Mouse (Mus musculus) embryonic facial prominence, embryonic 15.5 days (tissue): ENCODE measurements around the gene Mdfi. TPM values are rescaled to one million over a fixed set of nuclear protein-coding genes. Genes with fewer than 3 reads are reported as not detected.
A peak's percentile ranks its signal among the peaks of the same experiment; 100 is the strongest.

Experiments
- ATAC-seq: fragments of 200-750 bp; cut with Nextera tagmentation; 2 replicates; pipeline ENCODE4 v1.8.0; 2017; ENCODE audit warnings: low read depth, moderate TSS enrichment; ENCODE audit not compliant: insufficient number of reproducible peaks, low FRiP score, low TSS enrichment
- H3K27ac ChIP-seq: fragments of 300-500 bp; sonication (generic); replicated peaks from 2 replicates; pipeline ENCODE4 v1.5.1; 2015; ENCODE audit warnings: mild to moderate bottlenecking, inconsistent platforms
- H3K27me3 ChIP-seq: fragments of 300-500 bp; sonication (generic); 2 replicates; pipeline ENCODE4 v1.6.1; 2015; ENCODE audit warnings: inconsistent platforms
- H3K36me3 ChIP-seq: fragments of 300-500 bp; sonication (generic); 2 replicates; pipeline ENCODE4 v1.6.1; 2015; ENCODE audit warnings: mild to moderate bottlenecking, inconsistent platforms
- H3K4me1 ChIP-seq: fragments of 300-500 bp; sonication (generic); 2 replicates; pipeline ENCODE4 v1.6.1; 2015; ENCODE audit warnings: inconsistent platforms
- H3K4me2 ChIP-seq: fragments of 300-500 bp; sonication (generic); replicated peaks from 2 replicates; pipeline ENCODE4 v1.6.1; 2015; ENCODE audit warnings: mild to moderate bottlenecking, inconsistent platforms
- H3K4me3 ChIP-seq: fragments of 300-500 bp; sonication (generic); replicated peaks from 2 replicates; pipeline ENCODE4 v1.5.1; 2015; ENCODE audit warnings: mild to moderate bottlenecking, inconsistent platforms
- H3K9ac ChIP-seq: fragments of 300-500 bp; sonication (generic); 2 replicates; pipeline ENCODE4 v1.6.1; 2015; ENCODE audit warnings: inconsistent platforms
- H3K9me3 ChIP-seq: fragments of 300-500 bp; sonication (generic); replicated peaks from 2 replicates; pipeline ENCODE4 v1.6.1; 2016; ENCODE audit warnings: inconsistent platforms
- WGBS: fragments of 180-500 bp; shearing (Covaris S2); methylation state at CpG from one replicate; pipeline ENCODE4 v1.1.7; 2015; 5-methylcytosine and 5-hydroxymethylcytosine counted together
- polyA plus RNA-seq: library from polyadenylated mRNA; unstranded; fragments of >200 nt; fragmentation: Nextera tagmentation; extraction: Ambion mirVana; gene quantifications from 2 replicates; pipeline ENCODE4 v1.2.1, GENCODE M21; 2015

Gene Mdfi
- polyA plus RNA-seq, 1 experiment from 2014 or later, result 25.3 TPM

DNA sequence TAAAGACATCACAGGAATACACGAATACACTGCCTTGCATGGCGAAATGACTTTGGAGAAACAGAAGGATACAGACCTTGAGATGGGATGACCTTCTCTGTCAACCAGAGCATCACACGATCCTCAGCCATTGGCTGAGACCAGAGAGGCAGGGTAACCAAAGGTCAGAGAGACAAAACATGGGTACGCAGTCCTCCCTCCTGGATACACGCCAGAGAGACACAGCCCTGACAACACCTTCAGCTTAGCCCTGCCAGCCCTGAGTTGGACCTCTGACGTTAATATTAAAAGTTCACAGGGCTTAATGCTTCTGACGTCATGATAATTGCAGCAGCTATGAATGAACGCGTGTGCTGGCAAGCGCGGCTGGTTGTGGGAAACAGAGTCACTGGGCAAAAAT is 11.1 kb upstream of the Mdfi start:
- Histone ChIP-seq H3K4me1 (peaks cover 7% of the 10 kb centered on the region), H3K27me3 (no peaks in the 10 kb centered on the region), H3K9me3 (no peaks in the 10 kb centered on the region), H3K4me3 (no peak overlapping the region), H3K27ac (no peak overlapping the region), H3K9ac (no peak overlapping the region), H3K36me3 (no peaks in the 10 kb centered on the region), H3K4me2 (no peak overlapping the region)
- ATAC-seq, result no peak
- WGBS, result 75% methylated on average over 11 of the region's 11 CpGs

DNA sequence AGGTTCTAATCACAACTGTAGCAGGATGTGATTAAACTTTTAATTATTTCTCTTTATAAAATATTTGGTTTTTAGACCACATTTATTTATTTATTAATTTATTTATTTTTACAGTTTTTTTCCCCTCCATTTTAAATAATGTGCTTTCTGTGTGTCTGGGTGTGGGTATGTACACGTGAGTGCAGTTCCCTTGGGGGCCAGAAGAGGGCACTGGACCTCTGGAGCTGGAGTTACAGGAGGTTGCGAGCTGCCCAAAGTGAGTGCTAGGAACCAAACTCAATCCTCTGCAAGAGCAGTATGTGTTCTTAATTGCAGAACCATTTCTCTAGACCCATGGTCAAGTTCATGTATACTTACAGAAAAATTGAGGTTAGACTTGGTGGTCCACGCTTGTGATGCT is 9.0 kb upstream of the Mdfi start:
- no peak overlapping the region for H3K9ac ChIP-seq
- ATAC-seq, result no peak
- H3K27me3 ChIP-seq, result no peaks in the 10 kb centered on the region
- peaks cover 7% of the 10 kb centered on the region for H3K4me1 ChIP-seq
- H3K9me3 ChIP-seq, result no peaks in the 10 kb centered on the region
- no peak overlapping the region for H3K4me3 ChIP-seq
- no peak overlapping the region for H3K4me2 ChIP-seq
- WGBS, result 92% methylated on average over 3 of the region's 3 CpGs
- H3K27ac ChIP-seq, result no peak overlapping the region
- H3K36me3 ChIP-seq, result no peaks in the 10 kb centered on the region

DNA sequence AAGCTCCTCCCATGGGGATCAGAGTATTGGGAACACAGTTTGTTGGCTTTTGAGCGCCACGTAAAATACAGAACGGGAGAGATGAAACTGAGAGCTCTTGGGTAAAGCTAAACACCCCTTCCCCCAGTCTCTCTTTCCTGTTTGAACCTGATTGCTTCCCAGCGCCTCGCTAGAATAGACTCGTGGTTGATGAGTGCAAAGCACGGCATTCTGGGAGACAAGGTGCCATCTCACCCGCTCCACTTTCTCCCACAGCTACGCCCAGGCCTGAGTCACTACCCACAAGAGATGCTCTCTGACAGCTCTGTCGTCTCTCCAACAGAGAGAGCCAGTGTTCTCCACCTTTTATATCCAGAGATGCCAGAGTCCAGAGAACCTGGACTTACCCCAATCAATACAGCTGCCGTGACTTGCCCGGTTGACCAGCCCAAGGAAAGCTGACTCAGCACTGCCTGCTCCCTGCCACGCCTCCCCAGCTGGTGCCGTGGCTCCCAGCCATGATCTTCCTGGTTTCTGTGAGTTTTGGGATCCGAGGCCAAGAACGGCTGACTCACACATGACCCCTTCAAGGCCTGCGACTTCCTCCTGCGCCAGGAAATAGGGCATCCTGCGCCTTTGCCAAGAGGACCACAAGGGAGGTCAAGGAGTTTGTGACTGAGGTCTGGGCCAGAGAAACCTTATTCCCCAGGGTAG is 7.6 kb upstream of the Mdfi start:
- Histone ChIP-seq H3K4me3 (no peak overlapping the region), H3K9me3 (no peaks in the 10 kb centered on the region), H3K4me2 (no peak overlapping the region), H3K27me3 (no peaks in the 10 kb centered on the region), H3K27ac (0 out of 2 replicates have a peak overlapping the region, but pooled peaks have one; percentile 34), H3K4me1 (peaks cover 15% of the 10 kb centered on the region), H3K36me3 (no peaks in the 10 kb centered on the region), H3K9ac (no peak overlapping the region)
- ATAC-seq, result no peak
- WGBS, result 61% methylated on average over 19 of the region's 19 CpGs

DNA sequence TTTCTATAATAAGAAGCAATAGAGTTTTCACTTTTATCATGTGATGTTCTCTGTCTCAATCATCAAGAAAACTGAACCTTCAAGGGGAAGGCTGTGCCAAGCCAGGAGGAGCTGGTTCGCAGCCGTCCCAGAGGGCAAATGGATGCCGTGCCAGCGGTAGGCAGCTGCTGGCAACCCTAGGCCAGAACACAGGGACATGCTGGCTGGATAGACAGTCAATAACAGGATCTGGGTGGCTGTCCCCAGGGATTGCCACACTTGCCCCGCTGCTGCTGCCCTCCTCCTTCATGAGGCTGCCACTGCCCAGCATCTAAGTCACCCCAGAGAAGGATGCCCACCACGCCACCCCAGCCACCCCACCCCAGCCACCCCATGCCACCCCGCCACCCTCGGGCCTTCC is 7.0 kb upstream of the Mdfi start:
- no peak overlapping the region for H3K27ac ChIP-seq
- WGBS, result 89% methylated on average over 8 of the region's 8 CpGs

DNA sequence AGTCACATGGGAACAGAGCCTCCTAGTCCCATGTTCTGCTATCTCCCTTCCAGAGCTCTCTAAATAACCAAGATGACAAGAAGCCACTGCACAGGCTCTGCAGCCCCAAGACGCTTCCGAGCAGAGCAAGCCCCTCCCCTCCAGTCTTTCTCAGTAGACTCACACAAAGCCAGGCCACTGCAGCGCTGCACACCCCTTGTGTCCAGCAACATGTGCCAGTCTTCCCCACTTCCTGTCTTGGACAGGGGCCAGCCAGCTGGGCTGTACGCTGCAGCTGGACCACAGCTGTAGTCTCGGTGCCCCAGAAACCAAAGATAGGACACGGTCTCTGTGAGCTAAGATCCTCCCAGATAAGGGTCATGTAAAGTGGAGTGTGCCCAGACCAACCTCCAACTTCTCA is 3.3 kb upstream of the Mdfi start:
- Histone ChIP-seq H3K27ac (no peak overlapping the region), H3K4me2 (no peak overlapping the region), H3K4me3 (no peak overlapping the region), H3K9me3 (no peaks in the 10 kb centered on the region), H3K36me3 (no peaks in the 10 kb centered on the region), H3K4me1 (peaks cover 27% of the 10 kb centered on the region), H3K27me3 (no peaks in the 10 kb centered on the region), H3K9ac (no peak overlapping the region)
- peak; percentile 13; the same call in 1 of the 2 replicates for ATAC-seq
- WGBS, result 27% methylated on average over 6 of the region's 6 CpGs

More for the DNA sequence above, 7.0 kb upstream of the Mdfi start:
- no peak overlapping the region for H3K4me2 ChIP-seq
- no peaks in the 10 kb centered on the region for H3K36me3 ChIP-seq
- H3K4me3 ChIP-seq, result no peak overlapping the region
- no peak overlapping the region for H3K9ac ChIP-seq
- no peaks in the 10 kb centered on the region for H3K27me3 ChIP-seq
- no peaks in the 10 kb centered on the region for H3K9me3 ChIP-seq
- peaks cover 15% of the 10 kb centered on the region for H3K4me1 ChIP-seq
- ATAC-seq, result no peak

DNA sequence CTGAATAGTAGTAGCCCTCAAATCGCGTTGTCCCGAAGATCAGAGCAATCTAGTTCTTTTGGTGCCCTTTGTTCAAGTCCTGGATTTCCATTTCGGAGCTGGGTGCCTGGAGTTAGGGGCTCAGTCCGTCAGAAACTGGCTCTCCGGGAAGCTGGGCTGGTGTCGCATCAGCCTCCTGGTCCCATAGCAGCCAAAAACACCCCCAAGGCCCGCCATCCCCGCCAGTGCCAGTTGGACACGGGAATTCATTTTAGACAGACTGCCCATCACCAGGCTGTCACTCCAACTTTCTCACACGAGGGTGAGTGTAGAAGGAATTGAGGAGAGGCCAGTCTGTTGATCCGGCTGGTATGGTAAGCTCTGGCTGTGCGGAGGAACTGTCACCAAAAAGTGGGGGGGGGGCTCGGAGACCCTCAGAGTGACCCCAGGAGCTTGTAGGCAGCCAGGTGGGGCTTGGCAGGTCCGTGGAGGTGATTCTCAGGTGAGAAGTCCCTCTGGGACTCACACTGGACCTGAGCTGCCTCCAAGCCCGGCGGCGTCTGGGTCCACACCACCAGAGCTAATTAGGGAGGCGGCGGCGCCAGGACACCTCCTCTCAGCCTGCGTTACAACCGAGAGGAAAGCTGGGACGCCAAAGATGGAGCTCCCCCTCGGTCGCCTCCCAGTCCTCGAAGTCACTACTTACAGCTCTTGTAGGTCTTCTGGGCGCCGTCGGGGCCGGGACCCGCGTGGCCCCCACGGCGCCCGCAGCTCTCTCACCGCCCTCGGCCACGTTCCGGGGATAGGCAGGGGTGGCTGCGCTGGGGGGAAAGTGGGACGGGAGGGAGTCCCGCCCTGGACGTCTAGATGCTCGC is 636 bp downstream of the Mdfi start:
- peaks cover 6% of the 10 kb centered on the region; the same call in 1 of the 2 replicates for H3K36me3 ChIP-seq
- peak overlapping the region; percentile 58 for H3K4me2 ChIP-seq
- H3K4me1 ChIP-seq, result peaks cover 54% of the 10 kb centered on the region
- WGBS, result under 1% methylated on average over 45 of the region's 45 CpGs
- H3K27ac ChIP-seq, result peak overlapping the region; percentile 83
- H3K4me3 ChIP-seq, result peak overlapping the region; percentile 61
- no peaks in the 10 kb centered on the region for H3K27me3 ChIP-seq
- H3K9ac ChIP-seq, result peak overlapping the region; percentile 47
- no peak for ATAC-seq
- no peaks in the 10 kb centered on the region for H3K9me3 ChIP-seq

DNA sequence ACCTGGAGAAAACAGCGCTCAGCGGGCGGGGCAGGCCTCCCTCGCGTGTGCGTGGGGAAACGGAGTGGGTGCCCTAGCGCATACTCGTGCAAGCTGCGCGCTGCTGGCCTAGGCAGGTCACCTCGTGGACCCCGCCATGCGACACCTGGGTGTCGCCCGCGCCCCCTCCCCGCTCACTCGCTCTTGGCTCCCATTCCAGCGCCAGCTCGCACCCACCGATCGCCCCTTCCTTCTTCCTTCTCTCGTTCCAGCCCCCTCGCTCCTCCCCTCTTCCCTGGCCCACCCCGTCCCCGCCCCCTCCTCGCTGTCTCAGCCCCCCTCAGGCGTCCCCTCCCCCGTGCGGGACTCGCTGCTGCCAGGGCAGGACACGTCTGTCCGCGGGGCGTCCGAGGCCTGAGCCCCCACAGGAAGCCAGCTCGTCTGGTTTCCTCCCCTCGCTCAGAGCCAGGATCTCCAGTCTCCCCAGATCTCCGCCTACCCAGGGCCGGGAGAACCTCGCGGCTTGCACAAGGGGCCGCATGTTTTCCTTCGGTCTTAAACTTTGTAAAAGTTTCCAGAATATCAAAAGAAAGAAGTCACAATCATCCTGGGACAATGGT is 1.4 kb downstream of the Mdfi start:
- Histone ChIP-seq H3K9me3 (no peaks in the 10 kb centered on the region), H3K27ac (peak overlapping the region; percentile 83), H3K36me3 (peaks cover 9% of the 10 kb centered on the region; the same call in 1 of the 2 replicates), H3K9ac (peak overlapping the region; percentile 47), H3K4me2 (peak overlapping the region; percentile 58), H3K4me1 (peaks cover 56% of the 10 kb centered on the region), H3K27me3 (no peaks in the 10 kb centered on the region), H3K4me3 (peak overlapping the region; percentile 61)
- under 1% methylated on average over 44 of the region's 45 CpGs for WGBS
- ATAC-seq, result peak; percentile 81

DNA sequence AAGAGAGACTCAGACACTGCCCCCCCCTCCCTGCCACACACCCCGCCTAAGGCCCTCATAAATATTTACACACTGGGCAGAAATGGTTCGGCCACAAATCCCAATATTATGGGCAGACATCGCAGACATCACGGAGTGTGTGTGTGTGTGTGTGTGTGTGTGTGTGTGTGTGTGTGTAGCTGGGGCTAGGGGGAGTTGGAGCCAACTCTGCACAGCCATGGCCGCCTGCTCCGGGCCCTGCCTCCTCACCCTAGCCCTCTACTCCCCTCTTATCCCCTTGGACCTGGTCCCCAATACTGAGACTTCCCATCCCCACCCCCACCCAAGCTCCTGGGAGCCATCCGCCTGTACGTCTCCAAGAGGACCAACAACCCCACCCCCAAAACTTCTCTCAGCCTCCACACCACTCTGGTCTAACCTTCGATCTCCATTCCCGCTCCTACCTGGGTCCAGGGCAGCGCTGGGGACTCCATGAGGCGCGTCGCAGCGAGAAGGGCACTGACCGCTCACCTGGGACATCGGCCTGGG is 1.9 kb downstream of the Mdfi start:
- Histone ChIP-seq H3K27ac (peak overlapping the region; percentile 83), H3K27me3 (no peaks in the 10 kb centered on the region), H3K4me2 (peak overlapping the region; percentile 58), H3K36me3 (peaks cover 10% of the 10 kb centered on the region; the same call in 1 of the 2 replicates), H3K9me3 (no peaks in the 10 kb centered on the region), H3K4me3 (peak overlapping the region; percentile 61), H3K4me1 (peaks cover 50% of the 10 kb centered on the region), H3K9ac (peak overlapping the region; percentile 47)
- ATAC-seq, result peak; percentile 27; the same call in 1 of the 2 replicates
- under 1% methylated on average over 17 of the region's 17 CpGs for WGBS

DNA sequence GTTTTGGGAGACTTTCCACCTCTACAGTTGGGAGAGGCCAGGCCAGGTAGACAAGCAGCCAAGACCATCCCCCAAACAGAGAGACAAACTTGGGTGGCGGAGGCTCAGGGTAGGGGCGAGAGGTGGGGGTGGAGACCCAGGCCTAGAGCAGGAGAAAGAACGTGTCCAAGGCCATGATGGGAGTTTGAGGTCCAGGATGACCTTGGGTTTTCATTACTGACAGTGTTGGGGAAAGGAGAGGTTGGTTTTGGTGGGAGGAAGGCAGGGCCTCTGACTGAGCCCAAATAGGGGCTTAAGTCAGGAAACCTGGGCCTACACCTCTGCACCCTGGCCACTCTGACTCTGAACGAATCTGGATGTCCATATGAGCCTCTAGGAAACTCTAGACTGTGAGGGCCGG is 2.7 kb downstream of the Mdfi start:
- Histone ChIP-seq H3K4me3 (peak overlapping the region; percentile 61), H3K27ac (peak overlapping the region; percentile 83), H3K4me1 (peaks cover 48% of the 10 kb centered on the region), H3K9ac (peak overlapping the region; percentile 40), H3K27me3 (no peaks in the 10 kb centered on the region), H3K4me2 (peak overlapping the region; percentile 58), H3K9me3 (no peaks in the 10 kb centered on the region), H3K36me3 (peaks cover 18% of the 10 kb centered on the region)
- ATAC-seq, result no peak
- 22% methylated on average over 5 of the region's 5 CpGs for WGBS

DNA sequence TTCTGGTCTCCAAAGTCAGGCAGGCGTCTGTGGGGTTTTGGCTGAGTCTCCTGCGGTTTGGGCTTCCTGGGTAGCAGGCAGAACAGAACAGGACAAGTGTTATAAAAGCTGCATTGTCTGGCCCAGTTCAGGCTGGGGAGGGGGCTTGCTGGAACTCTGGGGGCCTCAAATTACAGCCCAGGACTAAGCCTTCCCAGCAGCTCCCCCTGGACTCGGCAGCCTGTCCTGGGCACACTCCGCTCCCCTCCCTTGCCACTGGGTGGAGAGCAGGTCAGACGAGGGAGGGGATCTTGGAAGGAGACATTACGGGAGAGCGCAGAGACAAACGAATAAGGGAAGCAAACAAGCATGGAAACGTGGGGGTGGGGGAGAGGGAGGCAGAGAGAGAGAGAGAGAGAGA is 3.3 kb downstream of the Mdfi start:
- Histone ChIP-seq H3K9ac (peak overlapping the region; percentile 40; the same call in 1 of the 2 replicates), H3K4me3 (peak overlapping the region; percentile 61), H3K27me3 (no peaks in the 10 kb centered on the region), H3K9me3 (no peaks in the 10 kb centered on the region), H3K4me1 (peaks cover 48% of the 10 kb centered on the region), H3K27ac (peak overlapping the region; percentile 83), H3K36me3 (peaks cover 20% of the 10 kb centered on the region), H3K4me2 (peak overlapping the region; percentile 58)
- WGBS, result 6% methylated on average over 9 of the region's 9 CpGs
- ATAC-seq, result peak; percentile 58; the same call in 1 of the 2 replicates

DNA sequence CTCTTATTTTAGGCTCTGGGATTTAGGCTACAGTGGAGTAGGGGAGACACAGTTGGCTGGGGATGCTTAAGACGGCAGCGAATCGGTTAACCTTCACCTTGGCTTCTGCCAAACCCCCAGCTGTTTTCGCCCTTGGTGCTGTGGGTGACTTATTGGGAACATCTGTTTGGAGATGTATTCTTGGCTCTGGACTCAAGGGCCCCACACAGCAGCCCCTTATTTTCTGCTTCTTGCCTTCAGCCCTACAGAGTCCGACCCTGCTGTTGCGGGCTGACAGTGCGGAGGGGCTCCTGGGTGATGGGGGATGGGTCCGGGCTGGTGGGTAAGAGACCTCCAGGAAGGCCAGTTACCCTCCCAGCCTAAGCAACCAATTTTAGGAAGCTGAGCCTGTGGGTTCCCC is 13.2 kb downstream of the Mdfi start:
- H3K4me3 ChIP-seq, result no peak overlapping the region
- peaks cover 51% of the 10 kb centered on the region for H3K4me1 ChIP-seq
- ATAC-seq, result peak; percentile 73
- 0 out of 2 replicates have a peak overlapping the region, but pooled peaks have one; percentile 6 for H3K9ac ChIP-seq
- 30% methylated on average over 8 of the region's 8 CpGs for WGBS
- no peaks in the 10 kb centered on the region for H3K9me3 ChIP-seq
- peak overlapping the region; percentile 49 for H3K27ac ChIP-seq
- no peaks in the 10 kb centered on the region for H3K27me3 ChIP-seq
- peak overlapping the region; percentile 25; the same call in 1 of the 2 replicates for H3K4me2 ChIP-seq
- H3K36me3 ChIP-seq, result peaks cover 60% of the 10 kb centered on the region
